Mouse (Mus musculus): ENCODE measurements at regions not wholly inside any gene's neighbourhood (a gene's known extent, or its start where the extent isn't known, plus 50 kb on each side); places are given as distances from the start of the nearest gene placed in this dataset.
A peak's percentile ranks its signal among the peaks of the same experiment; 100 is the strongest.

DNA sequence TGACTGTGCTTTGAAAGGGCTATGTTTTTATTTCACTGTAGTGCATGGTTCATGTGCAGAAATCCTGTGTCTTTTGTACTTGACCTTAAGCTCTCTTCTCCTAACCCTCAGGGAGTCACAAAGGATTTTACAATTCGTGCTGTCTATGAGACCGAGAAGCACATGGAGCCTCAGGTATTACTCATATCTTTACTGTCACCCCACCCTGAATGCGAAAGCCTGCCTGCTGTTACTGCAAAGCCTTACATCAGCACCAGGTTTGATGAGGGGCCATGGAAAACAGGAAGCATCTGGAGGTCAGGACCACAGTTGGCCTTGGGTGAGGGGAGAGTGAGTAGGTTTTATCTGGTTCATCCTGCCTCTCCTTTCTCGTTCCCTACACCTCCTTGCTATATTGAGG is 150.3 kb downstream of the Snx19 start:
- no peak for DNase-seq

DNA sequence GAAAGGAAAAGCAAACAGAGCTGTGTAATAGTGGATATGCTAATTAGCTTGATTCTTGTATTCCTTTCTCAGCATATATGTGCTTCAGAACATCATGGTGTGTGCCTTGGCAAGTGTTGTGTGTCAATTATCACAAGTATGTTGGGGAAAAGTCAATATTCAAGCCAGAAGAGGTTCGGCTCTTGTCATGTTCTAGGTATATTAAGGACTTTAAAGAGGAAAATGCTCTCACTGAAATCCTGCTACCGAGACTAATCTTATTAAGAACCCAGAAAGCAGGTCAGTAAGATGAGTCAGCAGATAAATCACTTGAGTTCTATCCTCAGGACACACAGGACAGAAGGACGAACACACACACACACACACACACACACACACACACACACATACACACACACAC is 148.6 kb downstream of the Snx19 start:
- no peak for DNase-seq

DNA sequence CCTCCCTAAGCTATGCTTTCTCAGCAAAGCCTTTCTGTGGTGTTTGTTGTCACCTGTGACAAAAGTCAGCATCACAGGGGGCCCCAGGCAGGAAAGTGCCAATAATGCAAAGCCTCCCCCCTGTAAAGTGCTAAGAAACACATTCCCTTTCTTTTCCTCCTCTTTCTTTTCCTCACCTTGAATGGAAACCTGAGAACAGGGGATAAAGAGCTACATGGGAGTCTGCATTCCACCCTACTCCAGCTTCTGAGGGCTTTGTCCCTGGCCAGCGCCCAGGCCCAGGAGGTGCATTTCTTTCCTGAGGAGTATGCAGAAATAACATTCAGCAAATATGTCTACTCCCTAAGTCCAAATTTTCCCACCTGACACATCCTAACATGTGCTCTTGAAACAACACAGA is 146.4 kb downstream of the Snx19 start:
- DNase-seq, result no peak

DNA sequence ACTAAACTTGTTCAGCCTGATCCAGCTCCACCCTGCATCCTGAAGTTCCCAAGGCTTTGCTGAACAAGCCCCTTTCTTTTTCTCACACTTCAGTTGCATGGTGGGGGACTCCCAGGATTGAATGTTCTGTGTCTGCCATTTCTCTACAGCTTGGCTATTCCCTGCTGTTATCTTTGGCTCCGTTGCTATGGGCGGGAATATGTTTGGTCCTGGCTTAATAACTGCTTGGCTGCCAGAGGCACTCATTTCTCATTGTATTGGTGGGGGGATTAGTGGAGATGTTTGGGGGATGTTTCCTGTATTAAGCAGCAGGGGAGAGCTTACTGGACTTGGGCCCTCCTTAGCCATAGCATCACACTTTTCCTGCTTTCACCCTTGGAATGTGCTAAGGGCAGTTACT is 144.1 kb downstream of the Snx19 start:
- peak; percentile 34 for DNase-seq

DNA sequence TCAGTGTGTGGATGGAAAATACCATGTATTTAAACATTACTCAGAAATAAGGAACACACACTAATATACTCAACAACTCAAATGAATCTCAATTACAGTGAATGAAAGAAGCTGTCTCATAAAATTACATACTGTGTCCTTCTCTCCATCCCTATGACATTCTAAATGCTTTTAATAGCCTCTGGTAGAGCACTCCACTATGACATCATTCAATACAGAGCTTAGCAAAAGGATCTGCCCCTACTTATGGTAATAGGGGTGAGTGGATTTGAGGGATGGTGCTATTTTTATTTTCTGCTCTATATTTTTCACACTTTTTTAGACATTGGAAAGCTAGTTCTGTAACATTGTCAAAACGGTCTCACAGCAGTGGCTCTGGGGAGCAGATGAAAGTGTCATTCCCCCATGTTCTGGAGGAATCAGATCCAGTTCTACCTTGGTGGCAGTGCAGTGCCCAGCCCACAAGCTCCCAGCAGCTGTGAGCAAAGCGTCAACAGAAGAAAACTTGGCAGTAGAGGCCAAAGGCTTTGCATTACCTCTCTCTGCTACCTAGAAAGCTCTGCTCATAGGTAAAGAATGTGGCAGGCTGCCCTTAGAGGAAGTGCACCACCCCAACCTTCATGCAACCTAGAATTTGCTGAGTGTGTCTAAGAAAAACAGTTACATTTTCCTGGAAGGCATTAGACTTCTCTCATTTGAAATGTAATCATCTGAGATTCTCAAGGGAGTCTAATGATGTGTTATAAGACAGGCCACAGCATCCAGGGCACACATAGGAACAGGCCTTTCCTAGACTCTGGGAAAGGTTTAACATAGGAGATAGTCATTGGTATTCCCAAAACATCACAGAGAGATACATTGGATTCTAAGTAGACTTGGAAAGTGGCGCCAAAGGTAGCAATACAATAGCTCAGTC is 138.1 kb downstream of the Snx19 start:
- no peak for DNase-seq

DNA sequence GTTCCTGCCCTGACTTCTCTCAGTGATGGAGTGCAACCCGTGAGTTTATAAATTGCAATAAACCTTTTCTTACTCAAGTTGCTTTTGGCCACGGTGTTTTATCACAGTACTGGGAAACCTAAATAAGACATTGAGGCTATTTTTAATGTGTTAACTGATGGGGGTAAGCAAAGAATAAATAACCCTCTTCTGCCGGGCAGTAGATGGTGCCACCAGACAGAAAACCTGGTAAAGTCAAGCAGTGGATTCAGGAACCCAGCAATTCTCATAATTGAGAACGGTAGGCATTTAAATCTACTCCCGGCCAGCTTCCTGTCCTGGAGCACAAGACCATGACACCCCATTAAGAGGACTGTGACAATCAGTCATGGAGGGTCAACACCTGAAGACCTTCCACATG is 136.5 kb downstream of the Snx19 start:
- DNase-seq, result no peak

DNA sequence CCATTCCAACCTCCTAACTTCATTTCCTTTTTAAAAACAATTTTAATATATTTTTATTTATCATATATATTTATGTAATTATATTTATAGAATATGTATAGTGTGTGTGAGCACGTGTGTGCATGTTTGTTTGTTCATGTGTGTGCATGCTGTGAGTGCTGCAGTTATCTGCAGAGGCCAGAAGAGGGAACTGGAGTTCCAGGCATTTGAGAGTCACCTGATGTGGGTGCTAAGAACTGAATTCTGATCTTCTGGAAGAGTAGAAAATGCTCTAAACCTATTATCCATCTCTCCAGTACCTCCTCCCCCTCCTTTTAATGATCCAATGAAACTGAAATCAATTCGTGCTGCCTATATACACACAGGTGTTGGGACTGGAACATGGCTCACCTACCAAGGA is 128.0 kb downstream of the Snx19 start:
- DNase-seq, result no peak

DNA sequence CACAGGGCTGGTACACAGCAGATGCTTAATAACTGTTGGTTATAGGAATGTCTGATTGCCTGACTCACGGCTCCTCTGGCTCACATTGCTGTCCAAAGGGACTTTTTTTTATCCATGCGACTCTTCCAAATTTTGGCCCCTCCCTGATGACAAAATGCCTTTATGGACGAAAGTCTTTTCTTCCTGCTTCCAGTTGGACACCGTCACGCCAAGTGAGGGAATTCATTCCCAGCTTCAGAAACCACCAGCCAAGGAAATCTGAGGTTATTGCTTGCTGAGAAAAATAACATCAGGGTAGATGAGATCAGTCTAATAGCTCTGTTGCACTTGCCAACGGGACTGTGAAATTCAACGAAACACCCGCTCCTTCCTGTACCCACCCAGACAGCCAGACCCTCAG is 125.8 kb downstream of the Snx19 start:
- DNase-seq, result no peak

DNA sequence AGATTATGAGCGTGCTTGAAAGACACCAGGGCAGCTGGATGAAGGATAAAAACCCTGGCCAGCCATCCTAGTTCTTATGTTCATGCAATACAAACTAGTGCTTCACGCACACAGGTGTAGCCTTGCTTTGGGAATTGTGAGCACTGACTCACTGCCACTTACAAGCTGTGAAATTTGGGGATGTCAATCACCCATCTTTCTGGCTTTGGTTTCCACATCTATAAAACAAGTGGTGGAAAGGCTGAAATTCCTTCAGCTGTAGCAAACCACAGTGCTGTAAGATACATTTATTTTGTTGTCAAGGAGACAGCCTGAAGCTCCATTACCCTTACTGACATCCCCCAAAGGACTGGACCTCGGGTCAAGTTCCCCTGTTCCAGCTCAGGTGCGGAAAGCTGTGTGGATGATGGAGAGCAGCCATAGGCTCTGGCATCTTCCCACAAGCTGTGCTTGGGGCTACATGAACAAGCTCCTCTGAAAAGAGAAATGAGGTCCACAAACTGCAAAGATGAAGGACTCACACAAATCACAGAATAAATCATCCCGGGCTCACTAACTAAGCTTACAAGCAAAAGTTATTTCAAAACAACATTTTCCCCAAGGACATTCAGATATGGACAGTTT is 123.1 kb downstream of the Snx19 start:
- no peak for DNase-seq

DNA sequence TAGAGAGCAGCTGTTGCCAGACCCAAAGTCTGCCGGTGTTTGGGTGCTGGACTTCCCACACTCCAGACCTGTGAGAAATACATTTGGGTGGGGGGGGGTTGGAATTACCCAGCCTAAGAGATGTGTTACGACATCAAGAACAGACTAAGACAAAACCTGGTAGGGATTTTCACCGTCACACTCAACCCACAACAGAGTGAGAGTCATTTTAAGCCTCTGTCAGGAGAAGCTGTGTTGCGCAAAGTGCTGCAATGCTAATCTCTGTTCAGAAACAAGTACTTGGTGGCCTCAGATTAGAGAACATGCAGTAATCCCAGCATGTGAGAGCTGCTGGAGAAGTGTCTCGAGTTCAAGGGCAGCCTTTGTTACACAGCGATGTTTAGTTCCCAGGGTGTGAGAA is 113.0 kb downstream of the Snx19 start:
- DNase-seq, result no peak

DNA sequence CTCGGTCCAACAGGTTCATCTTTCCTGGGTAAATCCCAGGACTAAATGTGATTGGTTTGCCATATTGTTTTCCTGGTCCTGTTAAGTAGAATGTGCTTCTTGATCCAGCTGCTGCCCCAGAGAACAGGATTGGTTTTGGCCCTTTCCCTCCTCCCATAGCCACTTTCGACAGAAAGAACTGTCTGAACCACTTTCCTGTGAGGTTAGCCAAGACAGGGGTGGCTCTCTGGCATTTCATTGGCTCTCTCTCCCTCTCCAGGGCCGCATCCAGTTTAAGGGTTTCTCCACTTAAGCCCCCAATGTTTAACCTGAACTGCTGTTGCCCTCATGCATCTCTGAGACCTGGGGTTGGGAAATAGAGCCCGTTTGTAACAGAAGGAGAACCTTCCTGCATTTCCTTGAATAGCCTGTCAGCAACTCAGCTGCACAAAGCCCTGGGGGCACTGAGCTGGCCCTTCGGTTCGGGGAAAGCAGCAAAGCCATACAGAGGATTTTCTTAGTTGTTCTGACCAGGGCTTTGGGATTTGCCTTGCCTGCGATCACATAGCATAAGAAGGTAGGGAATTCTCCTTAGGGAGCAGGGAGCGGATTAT is 109.7 kb downstream of the Snx19 start:
- no peak for DNase-seq

DNA sequence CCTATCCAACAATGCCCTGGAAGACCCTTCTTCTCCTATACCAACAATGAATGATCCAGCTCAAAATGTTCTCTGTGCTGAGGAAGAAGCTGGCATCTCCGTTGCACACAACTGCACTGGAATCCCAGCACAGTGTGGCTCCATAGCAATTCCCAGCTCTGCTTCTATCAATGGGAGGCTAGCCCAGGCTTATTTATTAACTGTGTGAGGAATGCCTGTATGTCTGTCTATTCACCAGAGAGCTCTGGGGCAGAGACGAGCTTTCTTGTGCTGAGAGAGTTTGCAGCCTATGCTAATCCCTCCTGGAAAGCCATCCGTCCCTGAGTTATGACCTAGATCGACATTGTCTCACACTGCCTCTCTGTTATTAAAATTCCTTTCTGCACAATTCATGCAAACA is 108.1 kb downstream of the Snx19 start:
- no peak for DNase-seq

DNA sequence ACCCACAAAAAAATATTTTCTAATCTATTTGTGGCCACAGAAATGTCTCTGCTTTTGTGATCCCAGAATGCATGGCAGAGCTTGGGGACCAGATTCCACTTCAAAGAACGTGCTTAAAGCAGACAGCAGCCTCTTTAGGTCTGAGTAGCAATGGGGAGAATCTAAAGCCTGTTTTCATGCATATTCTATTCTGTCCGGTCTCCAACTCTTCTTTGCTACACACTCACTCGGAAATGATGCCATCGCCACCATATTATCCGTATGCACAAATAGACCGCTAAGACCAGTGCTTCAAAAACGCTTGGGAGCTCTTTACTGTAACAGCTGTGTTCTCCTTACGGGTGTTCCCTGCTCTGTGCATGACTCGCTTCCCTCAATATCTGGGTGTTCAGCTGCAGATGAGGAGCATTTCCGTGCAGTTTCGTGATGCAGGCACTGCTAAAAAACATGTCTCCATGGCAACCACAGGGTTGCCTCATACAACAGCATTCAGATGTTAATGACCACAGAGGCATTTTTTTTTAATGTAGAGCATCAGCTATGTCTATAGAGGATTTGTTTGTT is 107.0 kb downstream of the Snx19 start:
- peak; percentile 11 for DNase-seq

DNA sequence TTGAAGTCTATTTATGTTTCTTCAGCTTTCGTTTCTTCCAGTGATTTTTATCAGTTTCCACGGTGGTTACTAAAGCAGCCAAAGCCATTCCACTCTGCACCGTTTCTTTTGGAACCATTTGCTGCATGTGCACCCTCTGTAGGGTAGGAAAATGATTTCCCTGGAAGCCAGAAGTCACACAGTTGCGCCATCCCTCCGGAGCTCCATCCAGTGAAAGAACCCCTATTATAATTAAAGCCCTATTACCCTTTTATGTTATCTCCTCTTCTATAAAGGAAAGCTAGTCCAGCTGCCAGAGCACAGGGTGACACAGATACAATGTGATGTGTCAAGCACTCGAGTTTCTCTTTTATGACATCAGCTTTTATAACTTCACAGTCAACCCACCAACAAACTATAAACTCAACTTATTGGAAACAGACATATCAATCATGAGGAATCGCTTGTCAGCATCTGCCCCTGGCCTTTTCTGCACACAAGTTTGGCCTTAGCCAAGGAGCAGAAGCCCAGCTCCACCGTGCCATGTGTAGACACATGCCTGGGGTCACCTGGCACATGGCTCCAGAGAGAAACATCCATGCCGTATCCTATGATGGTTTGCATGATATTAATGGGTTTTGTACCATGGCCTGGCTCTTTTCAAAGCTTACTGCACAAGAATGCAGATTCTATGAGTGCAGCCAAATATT is 106.3 kb downstream of the Snx19 start:
- no peak for DNase-seq

DNA sequence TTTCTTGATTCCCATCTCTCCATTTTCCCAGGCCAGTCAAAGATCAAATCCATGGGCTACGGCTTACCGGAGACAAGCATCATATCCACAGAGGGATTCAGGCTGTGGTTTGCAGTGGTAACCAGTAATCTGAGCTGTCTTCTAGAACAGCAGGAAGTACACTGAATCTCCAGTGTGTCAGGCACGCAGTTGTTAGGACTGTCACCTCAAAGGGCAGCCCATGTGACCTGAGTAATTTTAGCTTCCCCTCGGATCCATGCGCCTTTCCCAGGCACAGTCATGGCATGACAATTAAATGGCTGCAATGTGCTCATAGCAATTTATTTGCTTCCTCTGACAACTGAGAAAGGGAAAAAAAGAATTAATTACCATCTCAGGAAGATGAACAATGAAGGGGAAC is 98.2 kb downstream of the Snx19 start:
- no peak for DNase-seq

DNA sequence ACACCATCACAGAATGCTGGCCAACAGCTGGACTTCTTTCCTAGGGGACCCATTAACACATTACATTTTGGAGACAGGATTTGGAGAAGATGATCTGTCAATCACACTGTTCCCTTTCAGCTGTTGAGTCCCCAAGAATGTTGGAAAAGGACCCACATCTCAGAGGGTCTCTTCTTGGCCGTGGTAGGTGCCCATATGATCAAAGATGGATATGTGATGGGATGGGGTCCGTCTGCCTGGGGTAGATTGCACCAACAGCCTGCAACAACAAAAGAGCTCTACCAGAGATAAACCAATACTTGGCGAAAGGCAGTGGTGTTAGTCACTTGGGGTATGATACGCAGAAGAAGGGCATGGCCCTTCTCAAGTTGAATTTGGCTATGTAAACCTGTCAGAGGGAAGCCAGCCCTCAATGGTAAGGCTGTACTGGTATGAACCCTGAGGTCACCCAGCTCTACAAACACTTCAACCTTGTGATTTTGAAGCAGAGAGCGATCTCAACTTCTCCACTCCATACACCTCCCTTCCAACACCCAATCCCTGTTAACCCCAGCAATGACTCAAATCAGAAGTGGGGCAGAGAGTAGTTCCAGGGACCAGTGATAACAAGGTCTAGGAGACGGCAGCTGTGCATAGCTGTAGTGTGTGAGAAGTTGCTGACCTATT is 97.6 kb downstream of the Snx19 start:
- DNase-seq, result no peak

DNA sequence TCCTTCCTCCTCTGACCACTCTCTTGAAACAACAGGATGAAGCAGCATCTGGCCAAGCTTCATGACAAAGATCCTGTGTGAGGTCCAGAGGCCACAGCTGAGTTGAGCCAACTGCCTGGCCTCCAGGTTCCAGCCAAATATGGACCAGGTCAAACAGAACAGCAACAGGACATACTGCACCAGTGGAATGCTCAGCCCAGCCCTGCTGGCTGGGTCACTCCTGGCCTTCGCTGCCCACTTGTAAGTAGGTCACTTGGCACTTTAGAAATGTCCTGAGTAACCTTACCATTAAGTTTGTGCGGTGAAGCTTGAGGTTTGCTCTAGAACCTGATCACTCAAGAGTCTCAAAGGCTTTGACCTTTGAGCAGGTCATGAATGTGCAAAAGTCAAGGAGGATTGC is 96.9 kb downstream of the Snx19 start:
- DNase-seq, result peak; percentile 18

DNA sequence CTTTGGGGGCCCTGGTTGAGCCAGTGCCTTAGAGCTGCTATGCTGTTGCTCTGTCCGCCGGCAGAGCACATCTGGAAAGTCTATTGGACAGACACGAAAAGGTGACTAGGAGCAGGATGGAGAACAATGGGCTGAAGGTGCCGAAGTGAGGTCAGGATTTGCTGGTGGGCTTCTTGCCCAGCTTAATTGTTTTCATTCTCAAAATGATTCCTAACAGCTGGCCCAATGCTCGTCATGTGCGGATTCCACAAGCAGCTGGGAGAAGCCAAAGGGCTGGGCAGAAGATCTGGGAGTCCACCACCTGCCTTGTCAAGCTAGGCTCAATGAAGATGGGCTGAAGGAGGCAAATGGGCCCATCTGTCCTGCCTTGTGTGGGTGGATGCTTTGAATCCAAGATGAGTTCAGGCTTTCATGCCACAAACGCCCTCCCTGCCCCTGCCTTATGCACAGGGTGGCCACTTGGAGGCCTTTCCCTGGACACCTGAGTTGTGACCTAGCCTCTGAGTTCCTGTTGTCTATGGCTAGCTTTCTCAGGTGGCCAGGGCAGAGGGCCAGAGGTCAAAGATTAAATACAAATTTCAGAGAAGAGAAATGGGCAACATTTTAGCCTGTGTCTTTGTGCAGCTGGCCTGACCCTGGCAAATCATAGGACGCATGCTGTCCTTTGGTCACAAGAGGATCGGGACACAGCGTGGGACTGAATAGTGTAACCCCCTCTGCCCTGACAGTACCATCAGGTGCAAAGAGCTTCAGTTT is 95.9 kb downstream of the Snx19 start:
- no peak for DNase-seq

DNA sequence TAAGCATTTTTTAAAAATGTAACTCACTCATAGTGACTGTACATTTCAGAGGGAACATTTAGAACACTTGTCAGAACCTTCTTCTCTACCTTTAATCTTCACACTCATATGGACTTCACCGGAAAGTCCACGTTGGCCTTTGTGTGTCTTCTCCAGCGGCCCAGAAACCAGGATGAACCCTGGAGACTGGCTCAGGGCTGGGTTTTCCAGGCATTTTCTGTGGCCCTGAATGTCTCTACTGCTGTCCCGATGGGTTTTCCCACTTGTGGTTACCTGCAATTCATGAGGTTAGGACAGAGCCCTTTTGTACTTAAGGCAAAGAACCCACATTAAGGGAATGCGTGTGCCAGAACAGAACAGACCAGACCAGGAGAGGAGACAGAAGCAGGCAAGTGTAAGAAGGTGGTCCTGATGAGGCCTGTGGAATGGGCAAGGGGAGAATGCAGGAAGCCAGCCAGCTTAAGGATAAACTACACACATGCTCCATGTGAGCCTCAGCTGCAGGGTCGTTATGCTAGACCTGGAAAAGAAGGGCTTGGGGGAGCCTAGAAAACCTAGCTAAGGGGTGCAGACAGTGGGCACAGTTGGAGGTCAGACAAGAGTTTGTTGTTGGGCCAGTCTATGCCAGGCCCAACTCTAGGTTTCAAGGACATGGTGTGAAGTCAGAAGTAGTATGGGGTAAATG is 94.8 kb downstream of the Snx19 start:
- DNase-seq, result no peak

DNA sequence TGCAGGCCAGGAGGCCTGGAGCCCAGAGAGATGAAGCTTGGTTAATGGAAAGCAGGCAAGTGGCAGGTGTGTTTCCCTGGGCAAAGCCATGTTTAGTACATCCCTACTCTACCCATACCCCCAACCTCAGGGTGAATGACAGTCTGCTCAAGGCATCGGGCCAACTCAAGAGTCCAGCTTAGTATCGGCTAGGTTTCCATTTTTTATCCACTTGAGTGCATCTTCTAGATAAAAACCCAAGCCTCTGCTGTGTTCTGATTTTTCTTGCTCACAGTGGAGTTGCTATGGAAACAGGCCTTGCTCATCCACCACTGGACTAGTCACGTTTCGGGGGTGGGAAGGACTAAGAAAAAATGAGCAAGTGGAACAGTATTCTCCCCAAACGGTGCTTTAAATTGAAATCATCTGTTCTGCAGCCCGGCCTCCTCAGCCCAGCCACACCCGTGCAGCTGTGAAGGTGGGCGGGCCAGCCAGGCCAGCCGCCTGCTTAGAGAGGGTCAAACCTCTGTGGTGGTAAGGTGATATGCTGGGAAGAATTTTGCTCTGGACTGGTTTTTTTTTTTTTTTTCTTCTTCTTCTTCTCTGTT is 94.0 kb downstream of the Snx19 start:
- DNase-seq, result peak; percentile 30

DNA sequence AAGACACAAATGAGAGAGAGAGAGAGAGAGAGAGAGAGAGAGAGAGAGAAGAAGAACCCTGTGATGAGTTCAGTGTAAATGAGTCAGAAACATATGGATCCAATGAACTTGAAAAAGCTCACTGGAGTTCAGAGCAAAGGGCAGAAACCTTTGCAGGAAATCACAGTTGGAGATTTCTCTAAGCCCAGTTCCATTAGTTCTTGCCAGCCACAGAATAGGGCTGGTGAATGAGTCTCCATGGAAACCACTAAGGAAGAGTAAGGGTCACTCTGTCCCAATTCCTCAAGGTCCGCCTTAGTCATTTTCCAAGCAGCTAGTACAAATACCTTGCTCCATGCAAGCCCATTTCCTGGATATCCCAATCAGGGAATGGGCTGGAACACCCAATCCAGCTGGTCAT is 93.2 kb downstream of the Snx19 start:
- no peak for DNase-seq
